Mouse (Mus musculus): ENCODE data around the gene Yars.
"Not testable (repeated sequence)": the region's sequence is repeated elsewhere in the genome, so short reads cannot be mapped to it uniquely, and the experiment has no call there.

Yars gene

GRCm38 (mm10) chr4:129188803-129189541 lies 588 bp upstream of the Yars start:
- peak; percentile 66 for DNase-seq

- no peak for DNase-seq
These were observed 978 bp downstream of the Yars start for GRCm38 (mm10) chr4:129190538-129190937.

GRCm38 (mm10) chr4:129191691-129192090 lies 2.1 kb downstream of the Yars start:
- DNase-seq: no peak

- DNase-seq: no peak
These were observed 4.7 kb downstream of the Yars start for GRCm38 (mm10) chr4:129194280-129194679.

- DNase-seq: no peak
These were observed 8.0 kb downstream of the Yars start for GRCm38 (mm10) chr4:129197514-129197913.

- peak; percentile 43 for DNase-seq
These were observed 15.1 kb downstream of the Yars start for GRCm38 (mm10) chr4:129204655-129205054.

- DNase-seq: no peak
These were observed 17.2 kb downstream of the Yars start for GRCm38 (mm10) chr4:129206792-129207191.

GRCm38 (mm10) chr4:129209504-129209903 lies 19.9 kb downstream of the Yars start:
- no peak for DNase-seq

- DNase-seq: no peak
These were observed 21.9 kb downstream of the Yars start for GRCm38 (mm10) chr4:129211461-129211860.

GRCm38 (mm10) chr4:129212486-129212885 lies 22.9 kb downstream of the Yars start:
- DNase-seq: not testable (repeated sequence)

- no peak for DNase-seq
These were observed 29.1 kb downstream of the Yars start for GRCm38 (mm10) chr4:129218569-129219175.

- DNase-seq: no peak
These were observed 29.6 kb downstream of the Yars start for GRCm38 (mm10) chr4:129219198-129219597.

- DNase-seq: no peak
These were observed 31.0 kb downstream of the Yars start for GRCm38 (mm10) chr4:129220376-129221089.

- no peak for DNase-seq
These were observed 31.8 kb downstream of the Yars start for GRCm38 (mm10) chr4:129221097-129222010.

GRCm38 (mm10) chr4:129222019-129222925 lies 32.7 kb downstream of the Yars start:
- no peak for DNase-seq

- DNase-seq: no peak
These were observed 34.1 kb downstream of the Yars start for GRCm38 (mm10) chr4:129223421-129224281.

- DNase-seq: no peak
These were observed 35.8 kb downstream of the Yars start for GRCm38 (mm10) chr4:129225315-129225714.

GRCm38 (mm10) chr4:129226441-129226963 lies 36.9 kb downstream of the Yars start:
- DNase-seq: no peak

- DNase-seq: no peak
These were observed 37.8 kb downstream of the Yars start for GRCm38 (mm10) chr4:129227170-129227984.

All from right cerebral cortex, adult 18-20 months (tissue).